Comparison of ENCODE assay signal across 25 mouse cellular contexts in genomic region chr11:35968291-35968690, GRCm38 (mm10).
"Had no signal": no experiment of that assay in that cellular context is flagged by ENCODE, and none has a peak within 500 bp of the region (broad histone marks: within the 10 kb centered on the region; RNA-seq: fewer than 3 reads in every experiment).

No protein-coding gene starts in this region.

- H3K36me3 ChIP-seq: heart, embryonic 13.5 days; heart, embryonic 15.5 days; hindbrain, embryonic 15.5 days; limb, embryonic 10.5 days; limb, embryonic 12.5 days; liver, embryonic 13.5 days; liver, embryonic 15.5 days had no signal

- H3K27ac ChIP-seq: heart, adult 2 months; heart, embryonic 13.5 days; heart, embryonic 15.5 days; hindbrain, embryonic 13.5 days; hindbrain, embryonic 15.5 days; hindbrain, postnatal 0 days; layer of hippocampus, adult 2 months; left cerebral cortex, adult 2 months; limb, embryonic 10.5 days; limb, embryonic 12.5 days; liver, embryonic 13.5 days; liver, embryonic 15.5 days had no signal

- H3K9ac ChIP-seq: heart, embryonic 13.5 days; heart, embryonic 15.5 days; hindbrain, embryonic 13.5 days; hindbrain, embryonic 15.5 days; limb, embryonic 12.5 days; liver, embryonic 13.5 days; liver, embryonic 15.5 days; liver, postnatal 0 days had no signal

- ATAC-seq: hindbrain, postnatal 0 days; liver, postnatal 0 days had no signal

- H3K4me2 ChIP-seq: heart, embryonic 11.5 days; heart, embryonic 13.5 days; heart, embryonic 15.5 days; hindbrain, embryonic 13.5 days; hindbrain, embryonic 15.5 days; limb, embryonic 12.5 days; liver, embryonic 13.5 days; liver, embryonic 15.5 days had no signal

- H3K9me3 ChIP-seq: heart, embryonic 13.5 days; heart, embryonic 15.5 days; hindbrain, embryonic 13.5 days; hindbrain, embryonic 15.5 days; limb, embryonic 10.5 days; limb, embryonic 12.5 days; liver, embryonic 13.5 days; liver, embryonic 15.5 days had no signal

- H3K4me1 ChIP-seq: liver, embryonic 15.5 days had no signal

- DNase-seq: gastrocnemius, postnatal 14 days; gastrocnemius, postnatal 36 days; heart, adult 11 months; heart, adult 2 months; heart, postnatal 14 days; heart, postnatal 36 days; kidney, adult 18-20 months; kidney, adult 8-10 months; kidney, postnatal 10 days; kidney, postnatal 25 days; kidney, postnatal 4 days; liver; liver, embryonic 13.5 days; liver, postnatal 0 days had no signal

- H3K27me3 ChIP-seq: heart, embryonic 15.5 days; hindbrain, embryonic 13.5 days; hindbrain, embryonic 15.5 days; liver, embryonic 13.5 days; liver, embryonic 15.5 days had no signal

- H3K4me3 ChIP-seq: heart, adult 2 months; heart, embryonic 13.5 days; heart, embryonic 15.5 days; hindbrain, embryonic 13.5 days; hindbrain, embryonic 15.5 days; layer of hippocampus, adult 2 months; left cerebral cortex, adult 2 months; limb, embryonic 10.5 days; limb, embryonic 12.5 days; liver, embryonic 13.5 days; liver, embryonic 15.5 days had no signal
